In genomic region chr13:6532683-6533082, GRCm38 (mm10) we compare ENCODE assay signal across 9 mouse cellular contexts. TPM values are rescaled to one million over a fixed set of nuclear protein-coding genes. Genes with fewer than 3 reads are reported as not detected.
DNase-seq lines count a peak whose midpoint lies in the region; ATAC-seq and TF ChIP-seq lines count a peak whose summit lies in the region.
"Had no signal": no experiment of that assay in that cellular context is flagged by ENCODE, and none has a peak within 500 bp of the region (broad histone marks: within the 10 kb centered on the region; RNA-seq: fewer than 3 reads in every experiment).

No protein-coding gene starts in this region.

- no peak overlapping the region for H3K27ac ChIP-seq in intestine, postnatal 0 days (ENCODE audit: low read depth, low read length)
- H3K27ac ChIP-seq in intestine, embryonic 15.5 days = no peak overlapping the region
- H3K27ac ChIP-seq in CH12.LX (ENCODE audit: insufficient read depth, low read depth) = no peak overlapping the region
- H3K27ac ChIP-seq: neural tube, embryonic 13.5 days had no signal

- intact Hi-C loops in gastrocnemius, postnatal 14 days (cut with DNase I; ENCODE audit: low total_unique reads) = no loop called here
- intact Hi-C loops in heart, postnatal 25 days (cut with DNase I) = no loop called here

- TF ChIP-seq EP300 in CH12.LX (IDR thresholded peaks at IDR 0.05; ENCODE audit: low read length) = no peak

- no peak overlapping the region for H3K9ac ChIP-seq in intestine, postnatal 0 days (ENCODE audit: low read depth, low read length)
- no peak overlapping the region for H3K9ac ChIP-seq in intestine, embryonic 15.5 days
- no peak overlapping the region for H3K9ac ChIP-seq in CH12.LX (ENCODE audit: insufficient read depth, low read depth)
- H3K9ac ChIP-seq: neural tube, embryonic 13.5 days had no signal

- no peak for ATAC-seq in intestine, postnatal 0 days
- no peak for ATAC-seq in intestine, embryonic 15.5 days

- H3K36me3 ChIP-seq in intestine, postnatal 0 days (ENCODE audit: control insufficient read depth, insufficient read depth) = no peaks in the 10 kb centered on the region
- H3K36me3 ChIP-seq in intestine, embryonic 15.5 days = no peaks in the 10 kb centered on the region
- no peaks in the 10 kb centered on the region for H3K36me3 ChIP-seq in CH12.LX (replicated peaks in 1 of 2; ENCODE audit: control insufficient read depth in 1 of 2, insufficient read depth in 1 of 2, low read length in 1 of 2)
- H3K36me3 ChIP-seq: neural tube, embryonic 13.5 days had no signal

- 85% methylated on average over 1 of the region's 1 CpGs for WGBS in intestine, postnatal 0 days
- 94% methylated on average over 1 of the region's 1 CpGs for WGBS in intestine, embryonic 15.5 days
- 70% methylated on average over 1 of the region's 1 CpGs for WGBS in lung, adult 2 months

- peak; percentile 35 for DNase-seq in CH12.LX (ENCODE audit: extremely low read depth)
- no peak for DNase-seq in brain, embryonic 14.5 days (ENCODE audit: low read depth)
- peak; percentile 26 for DNase-seq in lung, adult 2 months
- DNase-seq in gastrocnemius, postnatal 14 days = no peak
- no peak for DNase-seq in neural tube, embryonic 10.5 days (ENCODE audit: extremely low spot score, low spot score)
- DNase-seq in heart, postnatal 25 days (ENCODE audit: low spot score) = no peak

- no peaks in the 10 kb centered on the region for H3K79me2 ChIP-seq in CH12.LX (replicated peaks; ENCODE audit: control insufficient read depth, extremely low read depth, insufficient read depth, poor library complexity, severe bottlenecking)

- H3K27me3 ChIP-seq in intestine, postnatal 0 days (replicated peaks; ENCODE audit: control insufficient read depth, insufficient read depth, low read length) = no peaks in the 10 kb centered on the region
- no peaks in the 10 kb centered on the region for H3K27me3 ChIP-seq in intestine, embryonic 15.5 days (replicated peaks)
- no peaks in the 10 kb centered on the region for H3K27me3 ChIP-seq in CH12.LX (replicated peaks)
- H3K27me3 ChIP-seq: neural tube, embryonic 13.5 days had no signal

- no peak overlapping the region for H3K4me2 ChIP-seq in intestine, postnatal 0 days (replicated peaks; ENCODE audit: low read depth)
- no peak overlapping the region for H3K4me2 ChIP-seq in intestine, embryonic 15.5 days (replicated peaks)
- H3K4me2 ChIP-seq in CH12.LX (ENCODE audit: insufficient read depth, low read depth, poor library complexity, severe bottlenecking) = no peak overlapping the region
- H3K4me2 ChIP-seq: neural tube, embryonic 13.5 days had no signal

- TF ChIP-seq CTCF in intestine, postnatal 0 days (IDR thresholded peaks at IDR 0.05; ENCODE audit: low read depth) = peak; percentile 58
- peak; percentile 40 to 67; a peak in 2 of 4 replicates for TF ChIP-seq CTCF in CH12.LX (conservative IDR thresholded peaks at IDR 0.05 in 1 of 2, IDR thresholded peaks at IDR 0.05 in 1 of 2; ENCODE audit: low read depth in 2 of 2, low read length in 2 of 2)
- peak; percentile 45; the same call in 1 of the 2 replicates for TF ChIP-seq CTCF in brain, embryonic 14.5 days (IDR thresholded peaks at IDR 0.05; ENCODE audit: borderline replicate concordance, extremely low read depth, insufficient read depth, insufficient read length)
- TF ChIP-seq CTCF in lung, adult 2 months (IDR thresholded peaks at IDR 0.05; ENCODE audit: insufficient read depth, low read length) = peak; percentile 65

- peak; percentile 31 for TF ChIP-seq RAD21 in CH12.LX (IDR thresholded peaks at IDR 0.05; ENCODE audit: low read depth, low read length)

- no peak overlapping the region for H3K4me3 ChIP-seq in intestine, postnatal 0 days (ENCODE audit: low read depth, low read length)
- no peak overlapping the region for H3K4me3 ChIP-seq in intestine, embryonic 15.5 days (replicated peaks)
- no peak overlapping the region for H3K4me3 ChIP-seq in CH12.LX (replicated peaks in 1 of 3; ENCODE audit: low read depth in 2 of 3, low read length in 2 of 3, poor library complexity in 1 of 3)
- no peak overlapping the region for H3K4me3 ChIP-seq in lung, adult 2 months (replicated peaks; ENCODE audit: extremely low read depth, low read depth, low read length)
- H3K4me3 ChIP-seq: neural tube, embryonic 13.5 days had no signal

- no peak for TF ChIP-seq POLR2A in CH12.LX (IDR thresholded peaks at IDR 0.05; ENCODE audit: low read depth, low read length)
- TF ChIP-seq POLR2A in brain, embryonic 14.5 days (IDR thresholded peaks at IDR 0.05; ENCODE audit: borderline replicate concordance, extremely low read depth, insufficient read depth, insufficient read length, poor library complexity, severe bottlenecking) = no peak
- TF ChIP-seq POLR2A in lung, adult 2 months (IDR thresholded peaks at IDR 0.05; ENCODE audit: borderline replicate concordance, extremely low read depth, low read depth, low read length) = no peak

- in situ Hi-C loops in CH12.LX (cut with MboI; ENCODE audit: low pct_ligation_motif_present, low pct_unique_long_range_greater_than_20kb, low sequenced_read_pairs) = no loop called here

- H3K9me3 ChIP-seq in intestine, postnatal 0 days (ENCODE audit: control insufficient read depth) = no peaks in the 10 kb centered on the region
- no peaks in the 10 kb centered on the region for H3K9me3 ChIP-seq in intestine, embryonic 15.5 days
- H3K9me3 ChIP-seq in CH12.LX (replicated peaks; ENCODE audit: low read length) = no peaks in the 10 kb centered on the region
- H3K9me3 ChIP-seq: neural tube, embryonic 13.5 days had no signal

- H3K4me1 ChIP-seq in intestine, postnatal 0 days (replicated peaks; ENCODE audit: control insufficient read depth, insufficient read depth, low read length) = no peaks in the 10 kb centered on the region
- H3K4me1 ChIP-seq in intestine, embryonic 15.5 days (replicated peaks) = no peaks in the 10 kb centered on the region
- H3K4me1 ChIP-seq in CH12.LX (ENCODE audit: control insufficient read depth in 1 of 2, insufficient read depth in 2 of 2) = peaks cover 0 to 5% of the 10 kb centered on the region in 2 experiments; a peak in 1 of 4 replicates
- H3K4me1 ChIP-seq in lung, adult 2 months (ENCODE audit: control insufficient read depth, insufficient read depth, low read length) = peaks cover 3% of the 10 kb centered on the region

- dilution Hi-C loops in CH12.LX (cut with MboI; ENCODE audit: extremely low pct_ligation_motif_present, extremely low pct_unique_long_range_greater_than_20kb, low sequenced_read_pairs) = no loop called here

TF ChIP-seq in CH12.LX, 34 proteins besides CTCF, POLR2A, EP300 and RAD21:
- TF ChIP-seq SMC3 (IDR thresholded peaks at IDR 0.05; ENCODE audit: low read depth, low read length) = peak; percentile 42
- no peak for TF ChIP-seq USF2 (conservative IDR thresholded peaks at IDR 0.05; ENCODE audit: low read depth, low read length)
- no peak for TF ChIP-seq MYC (IDR thresholded peaks at IDR 0.05; ENCODE audit: low read depth, low read length)
- TF ChIP-seq NELFE (IDR thresholded peaks at IDR 0.05; ENCODE audit: low read depth, low read length) = 0 out of 2 replicates have a peak, but pooled peaks have one; percentile 17
TF ChIP-seq in CH12.LX: peak in this region for 2.

RNA-seq across cellular contexts. Expression of gene Pitrm1, which starts 15.3 kb away (rescaled TPM):
- polyA plus RNA-seq in intestine, postnatal 0 days (2015; fragmentation: Nextera tagmentation; extraction: Ambion mirVana) = 20.4 and 20.9 TPM in 2 replicates
- polyA plus RNA-seq in intestine, embryonic 15.5 days (2015; fragmentation: Nextera tagmentation; extraction: Ambion mirVana) = 74.2 and 81.2 TPM in 2 replicates
- 49.0 and 59.2 TPM in 2 replicates for total RNA-seq in CH12.LX (2012; rRNA removed)
- total RNA-seq in CH12.LX (2014; rRNA removed) = 61.3 and 62.3 TPM in 2 replicates
- 71.6 and 78.0 TPM in 2 replicates for polyA plus RNA-seq in CH12.LX (2012; ENCODE audit: insufficient read length, low read depth)
- polyA plus RNA-seq in brain, embryonic 14.5 days (2012; rRNA removed) = 60.1 and 70.0 TPM in 2 replicates
- 16.7 and 24.6 TPM in 2 replicates for polyA plus RNA-seq in lung, adult 2 months (2012; rRNA removed)
- 10 to 100 TPM; 26.8 to 33.3 TPM for total RNA-seq in gastrocnemius, postnatal 14 days (2021)
- 10 to 100 TPM; 54.6 to 59.6 TPM for total RNA-seq in heart, postnatal 25 days (2021)

Comparison
In these comparisons a context has a peak if more than half of its experiments do, and no peak if none do; other contexts are left out.
1. DNase-seq: peak in CH12.LX (single experiment) and lung, adult 2 months (single experiment); none in brain, embryonic 14.5 days (single experiment), gastrocnemius, postnatal 14 days (single experiment), neural tube, embryonic 10.5 days (single experiment) and heart, postnatal 25 days (single experiment).
2. Peak in every context shown above with its lines, with median percentiles within 50 percentile points of each other: CTCF ChIP-seq.